Mouse (Mus musculus) liver, embryonic 11.5 days (tissue): Measurements from ENCODE around the gene Olfr651. TPM values are rescaled to one million over a fixed set of nuclear protein-coding genes. Genes with fewer than 3 reads are reported as not detected.
A peak's percentile ranks its signal among the peaks of the same experiment; 100 is the strongest.

Source experiments
- ATAC-seq: fragments of 200-750 bp; cut with Nextera tagmentation; replicated peaks from 2 replicates; pipeline ENCODE4 v1.8.0; 2017; ENCODE audit warnings: moderate number of reproducible peaks, mild to moderate bottlenecking, moderate TSS enrichment, moderate library complexity; ENCODE audit not compliant: low FRiP score
- DNase-seq: peaks from one replicate; pipeline ENCODE4 v3.0.0-alpha.2; 2017; ENCODE audit warnings: low spot score
- H3K27ac ChIP-seq: fragments of 300-500 bp; sonication (generic); 2 replicates; pipeline ENCODE4 v1.5.1; 2014; ENCODE audit warnings: mild to moderate bottlenecking, low read depth, low read length, control low read depth
- H3K27me3 ChIP-seq: fragments of 300-500 bp; sonication (generic); replicated peaks from 2 replicates; pipeline ENCODE4 v1.6.1; 2014; ENCODE audit warnings: low read length, mixed read lengths; ENCODE audit not compliant: control insufficient read depth, insufficient read depth
- H3K36me3 ChIP-seq: fragments of 300-500 bp; sonication (generic); 2 replicates; pipeline ENCODE4 v1.6.1; 2014; ENCODE audit warnings: mild to moderate bottlenecking, low read length, moderate library complexity, mixed read lengths; ENCODE audit not compliant: control insufficient read depth, insufficient read depth
- H3K4me1 ChIP-seq: fragments of 300-500 bp; sonication (generic); replicated peaks from 2 replicates; pipeline ENCODE4 v1.6.1; 2014; ENCODE audit warnings: low read length, mixed read lengths; ENCODE audit not compliant: control insufficient read depth, insufficient read depth
- H3K4me2 ChIP-seq: fragments of 300-500 bp; sonication (generic); 2 replicates; pipeline ENCODE4 v1.6.1; 2014; ENCODE audit warnings: mild to moderate bottlenecking, control low read depth, moderate library complexity
- H3K4me3 ChIP-seq: fragments of 300-500 bp; sonication (generic); 2 replicates; pipeline ENCODE4 v1.5.1; 2014; ENCODE audit warnings: low read depth, low read length, control low read depth
- H3K9ac ChIP-seq: fragments of 300-500 bp; sonication (generic); 2 replicates; pipeline ENCODE4 v1.6.1; 2014; ENCODE audit warnings: low read depth, low read length, control low read depth
- H3K9me3 ChIP-seq: fragments of 300-500 bp; sonication (generic); 2 replicates; pipeline ENCODE4 v1.6.1; 2016; ENCODE audit warnings: low read length, inconsistent platforms, mixed read lengths; ENCODE audit not compliant: control insufficient read depth
- WGBS: fragments of 180-500 bp; shearing (Covaris S2); extraction: QIAGEN DNeasy Blood & Tissue Kit; methylation state at CpG from one replicate; pipeline ENCODE4 v1.1.7; 2014; 5-methylcytosine and 5-hydroxymethylcytosine counted together
- polyA plus RNA-seq: library from polyadenylated mRNA; unstranded; fragments of >200 nt; fragmentation: Nextera tagmentation; extraction: Ambion mirVana; gene quantifications from 2 replicates; pipeline ENCODE4 v1.2.1, GENCODE M21; 2014

Olfr651 gene
- polyA plus RNA-seq, 1 experiment from 2014 or later: not detected

DNA sequence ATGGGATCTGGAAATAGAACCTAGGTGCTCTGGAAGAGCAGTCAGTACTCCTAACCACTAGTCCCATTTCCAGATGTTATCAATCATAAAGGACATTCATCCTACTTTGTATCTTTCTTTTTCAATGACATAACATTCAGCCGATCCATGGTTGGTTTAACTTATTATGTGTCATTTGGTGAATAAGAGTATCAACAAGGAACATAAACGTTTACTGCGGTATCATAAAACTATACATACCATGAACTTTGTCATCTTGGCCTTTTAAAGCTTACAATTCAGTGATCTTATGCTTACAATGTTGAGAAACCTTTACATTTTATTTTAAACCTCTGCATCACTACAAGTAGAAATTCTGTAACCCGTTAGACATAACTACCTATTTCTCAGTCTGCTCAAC lies 31.5 kb downstream of the Olfr651 start:
- no peak overlapping the region for H3K9ac ChIP-seq
- H3K36me3 ChIP-seq: no peaks in the 10 kb centered on the region
- H3K27me3 ChIP-seq: no peaks in the 10 kb centered on the region
- 80% methylated on average over 4 of the region's 4 CpGs for WGBS
- ATAC-seq (no peak), DNase-seq (no peak)
- no peak overlapping the region for H3K4me3 ChIP-seq
- no peak overlapping the region for H3K27ac ChIP-seq
- no peaks in the 10 kb centered on the region for H3K4me1 ChIP-seq
- no peak overlapping the region for H3K4me2 ChIP-seq
- H3K9me3 ChIP-seq: no peaks in the 10 kb centered on the region

DNA sequence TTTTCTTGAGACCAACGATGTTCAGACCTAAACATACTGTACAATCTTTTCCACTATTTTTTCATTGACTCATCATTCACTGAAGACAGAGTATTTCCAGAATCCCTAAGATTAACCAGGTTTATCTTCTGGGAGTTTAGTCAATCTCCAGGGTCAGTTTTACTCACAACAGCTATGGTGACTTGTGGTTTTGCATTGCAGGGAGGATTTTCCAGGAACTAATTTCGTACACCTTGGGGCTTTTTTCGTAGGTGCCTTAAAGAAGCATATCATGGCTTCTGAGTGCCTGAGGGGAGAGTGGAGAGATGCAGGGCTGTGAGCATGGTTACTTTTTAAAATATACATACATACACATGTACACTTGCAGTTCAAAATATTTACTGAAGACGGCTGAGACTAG lies 36.8 kb downstream of the Olfr651 start, which contains the start of gene Olfr654:
Gene Olfr654 (plus strand): TSS at position 301 of the 400 bp plus-strand sequence.
- Histone ChIP-seq H3K9me3 (no peaks in the 10 kb centered on the region), H3K4me1 (no peaks in the 10 kb centered on the region), H3K4me3 (no peak within 1 kb of the TSS), H3K4me2 (no peak within 1 kb of the TSS), H3K27me3 (no peaks in the 10 kb centered on the region), H3K27ac (no peak within 1 kb of the TSS), H3K36me3 (no peaks in the 10 kb centered on the region), H3K9ac (no peak within 1 kb of the TSS)
- 87% methylated on average over 4 of the region's 4 CpGs for WGBS
- ATAC-seq (no peak), DNase-seq (no peak)

DNA sequence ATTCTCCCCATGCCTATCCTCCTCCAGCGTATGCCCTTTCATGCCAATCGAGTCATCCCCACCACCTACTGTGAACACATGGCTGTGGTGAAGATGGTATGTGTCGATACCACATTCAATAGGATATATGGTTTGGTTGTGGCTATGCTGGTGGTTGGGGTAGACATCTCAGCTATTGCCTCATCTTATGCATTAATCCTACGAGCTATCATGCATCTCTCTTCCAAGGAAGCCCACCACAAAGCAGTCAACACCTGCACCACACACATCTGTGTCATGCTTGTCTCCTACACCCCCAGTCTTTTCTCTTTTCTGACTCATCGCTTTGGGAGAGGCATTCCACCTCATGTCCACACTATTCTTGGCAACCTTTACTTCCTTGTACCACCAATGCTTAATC lies 38.3 kb downstream of the Olfr651 start:
- no peaks in the 10 kb centered on the region for H3K27me3 ChIP-seq
- H3K4me3 ChIP-seq: no peak overlapping the region
- whole genome bisulfite sequencing: 73% methylated on average over 5 of the region's 5 CpGs
- no peaks in the 10 kb centered on the region for H3K36me3 ChIP-seq
- H3K9ac ChIP-seq: no peak overlapping the region
- DNase-seq (no peak), ATAC-seq (no peak)
- no peak overlapping the region for H3K27ac ChIP-seq
- no peaks in the 10 kb centered on the region for H3K4me1 ChIP-seq
- H3K9me3 ChIP-seq: no peaks in the 10 kb centered on the region
- H3K4me2 ChIP-seq: no peak overlapping the region

DNA sequence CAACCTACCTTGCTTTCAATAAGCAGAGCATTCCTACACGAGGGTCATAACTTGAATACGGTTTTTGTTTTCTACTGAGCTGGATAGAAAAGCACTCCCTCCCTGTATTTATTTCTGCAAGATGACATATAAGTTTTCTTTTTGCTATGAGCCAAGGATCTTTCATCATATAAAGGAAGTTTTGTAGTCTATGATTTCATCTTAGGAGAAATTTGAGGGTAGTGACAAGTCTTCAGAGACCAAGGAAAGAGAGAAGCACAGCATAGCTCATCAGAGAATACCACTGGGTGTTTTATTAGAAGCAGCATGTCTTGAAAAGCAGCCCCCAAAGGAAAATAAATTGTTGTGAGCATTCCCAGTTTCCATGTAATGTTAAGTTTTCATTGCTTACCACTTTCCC lies 51.7 kb downstream of the Olfr651 start, which contains the start of gene Olfr655:
Gene Olfr655 (minus strand): TSS at position 101 of the 400 bp plus-strand sequence.
- no peak within 1 kb of the TSS for H3K4me3 ChIP-seq
- ATAC-seq (no peak), DNase-seq (no peak)
- H3K27ac ChIP-seq: no peak within 1 kb of the TSS
- H3K36me3 ChIP-seq: no peaks in the 10 kb centered on the region
- no peak within 1 kb of the TSS for H3K9ac ChIP-seq
- H3K27me3 ChIP-seq: no peaks in the 10 kb centered on the region
- no peaks in the 10 kb centered on the region for H3K4me1 ChIP-seq
- WGBS: 78% methylated on average over 2 of the region's 2 CpGs
- no peaks in the 10 kb centered on the region for H3K9me3 ChIP-seq
- no peak within 1 kb of the TSS for H3K4me2 ChIP-seq

- 3% methylated on average over 3 of the region's 3 CpGs for WGBS
- no peaks in the 10 kb centered on the region for H3K4me1 ChIP-seq
- H3K4me2 ChIP-seq: no peak overlapping the region
- H3K36me3 ChIP-seq: no peaks in the 10 kb centered on the region
- no peak overlapping the region for H3K9ac ChIP-seq
- H3K27ac ChIP-seq: no peak overlapping the region
- no peaks in the 10 kb centered on the region for H3K9me3 ChIP-seq
- no peaks in the 10 kb centered on the region for H3K27me3 ChIP-seq
- H3K4me3 ChIP-seq: no peak overlapping the region
- ATAC-seq (peak; percentile 56), DNase-seq (no peak)
Measured at GRCm38 (mm10) chr7:104603173-104603572, 53.2 kb downstream of the Olfr651 start.

Other genes with a start within 250 kb of the Olfr651 start
- gene Trim12a, start 234.7 kb upstream of the Olfr651 start, polyA plus RNA-seq: 3.8 and 5.7 TPM in 2 replicates
- 0.15 TPM in 1 of 2 replicates, not detected in the other for gene Trim34b, start 220.7 kb upstream of the Olfr651 start, polyA plus RNA-seq
- gene Trim12c, start 196.8 kb upstream of the Olfr651 start, polyA plus RNA-seq: 1.2 TPM in 2 replicates
- gene Trim30b, start 180.2 kb upstream of the Olfr651 start, polyA plus RNA-seq: 0.06 and 0.08 TPM in 2 replicates
- 0.27 and 0.32 TPM in 2 replicates for gene Trim30c, start 149.3 kb upstream of the Olfr651 start, polyA plus RNA-seq
- 1.6 and 2.3 TPM in 2 replicates for gene Trim30a, start 84.9 kb upstream of the Olfr651 start, polyA plus RNA-seq
- gene Trim30d, start 42.3 kb upstream of the Olfr651 start, polyA plus RNA-seq: 0.70 TPM in 2 replicates
- not detected in 2 replicates for gene Olfr652, start 10.8 kb downstream of the Olfr651 start, polyA plus RNA-seq
- gene Olfr653, start 27.2 kb downstream of the Olfr651 start, polyA plus RNA-seq: not detected in 2 replicates
- gene Olfr654, start 36.9 kb downstream of the Olfr651 start, polyA plus RNA-seq: not detected in 2 replicates
- not detected in 2 replicates for gene Olfr655, start 51.6 kb downstream of the Olfr651 start, polyA plus RNA-seq
- not detected in 2 replicates for gene Olfr656, start 63.8 kb downstream of the Olfr651 start, polyA plus RNA-seq
- not detected in 2 replicates for gene Olfr657, start 74.7 kb downstream of the Olfr651 start, polyA plus RNA-seq
- not detected in 2 replicates for gene Olfr658, start 97.2 kb downstream of the Olfr651 start, polyA plus RNA-seq
- not detected in 2 replicates for gene Olfr659, start 116.6 kb downstream of the Olfr651 start, polyA plus RNA-seq
- gene Olfr661, start 136.4 kb downstream of the Olfr651 start, polyA plus RNA-seq: not detected in 2 replicates
- not detected in 2 replicates for gene Usp17le, start 227.3 kb downstream of the Olfr651 start, polyA plus RNA-seq